Mouse (Mus musculus): ENCODE results near the gene Hjurp. TPM values are rescaled to one million over a fixed set of nuclear protein-coding genes. Genes with fewer than 3 reads are reported as not detected.

Hjurp gene
- total RNA-seq, 2 experiments from 2014 or later = 7.8 to 8.7 TPM

DNA sequence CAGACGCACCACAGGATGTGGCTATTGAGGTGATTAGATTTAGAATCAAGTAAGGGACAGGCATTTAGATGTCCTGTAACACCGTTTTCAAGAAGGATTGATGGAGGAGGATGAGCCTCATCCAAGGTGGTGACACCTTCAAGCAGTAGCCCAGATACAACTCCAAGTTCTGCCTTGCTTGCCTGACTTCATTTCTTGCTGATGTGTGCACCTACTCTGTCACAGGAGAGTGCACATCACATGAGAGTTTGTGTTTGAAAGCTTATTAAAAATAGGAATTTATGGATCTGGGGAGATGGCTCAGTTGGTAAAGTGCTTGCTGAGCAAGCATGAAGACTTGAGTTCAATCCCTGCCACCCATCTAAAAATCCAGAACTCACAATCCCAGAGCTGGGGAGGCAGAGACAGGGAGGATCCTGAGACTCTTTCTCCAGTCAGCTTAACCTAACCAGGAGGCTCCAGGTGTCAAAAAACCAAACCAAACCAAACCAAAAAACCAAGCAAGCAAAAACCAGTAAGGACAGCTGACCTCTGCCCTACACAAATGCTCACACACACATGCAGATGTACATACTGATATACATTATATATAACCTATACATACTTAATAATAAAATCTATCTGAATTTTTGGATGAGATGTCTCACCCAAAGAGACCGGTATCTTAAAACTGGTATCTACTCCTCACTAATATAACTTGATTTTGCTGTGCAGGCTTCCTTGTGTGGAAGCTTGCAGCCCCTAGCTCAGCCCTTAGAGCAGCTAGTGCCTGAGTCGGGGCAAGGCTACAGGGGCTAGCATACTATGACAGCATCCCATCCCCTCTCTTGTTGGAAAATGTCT lies 21.5 kb upstream of the Hjurp start:
- no peak for DNase-seq

DNA sequence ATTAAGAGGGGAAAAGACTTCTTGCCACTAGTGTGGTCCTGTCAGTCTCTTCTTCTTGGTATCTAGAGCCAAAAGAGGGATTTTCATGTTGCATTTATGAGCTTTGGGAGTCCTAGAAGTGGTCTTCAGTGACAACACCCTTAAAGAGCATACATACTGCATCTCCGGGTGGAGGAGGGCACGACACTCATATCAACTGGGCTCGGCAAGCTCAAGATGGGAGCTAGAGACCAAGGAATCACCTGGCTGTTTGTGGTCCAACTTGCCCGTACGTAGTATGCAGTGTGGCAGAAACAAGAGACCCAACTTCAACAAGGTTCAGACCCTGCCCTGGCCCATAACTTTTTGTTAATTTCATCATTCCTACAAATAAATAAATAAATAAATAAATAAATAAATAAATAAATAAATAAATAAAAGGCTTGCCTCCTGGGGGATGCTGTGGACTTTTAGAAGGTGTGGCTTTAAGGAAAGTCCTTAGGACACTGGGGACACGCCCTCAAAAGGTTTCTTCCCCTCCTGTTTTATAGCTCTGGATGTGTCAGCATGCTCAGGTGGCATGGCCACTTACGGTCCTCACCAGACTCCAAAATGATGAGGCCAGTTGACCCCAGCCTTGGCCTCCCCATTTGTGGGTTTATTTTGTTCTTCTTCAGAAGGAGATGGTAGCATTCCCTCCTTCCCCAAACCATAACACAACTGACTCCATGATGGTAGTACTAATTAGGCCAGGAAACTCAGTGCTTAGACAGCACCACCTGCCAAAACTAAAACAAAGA lies 20.2 kb upstream of the Hjurp start:
- no peak for DNase-seq

DNA sequence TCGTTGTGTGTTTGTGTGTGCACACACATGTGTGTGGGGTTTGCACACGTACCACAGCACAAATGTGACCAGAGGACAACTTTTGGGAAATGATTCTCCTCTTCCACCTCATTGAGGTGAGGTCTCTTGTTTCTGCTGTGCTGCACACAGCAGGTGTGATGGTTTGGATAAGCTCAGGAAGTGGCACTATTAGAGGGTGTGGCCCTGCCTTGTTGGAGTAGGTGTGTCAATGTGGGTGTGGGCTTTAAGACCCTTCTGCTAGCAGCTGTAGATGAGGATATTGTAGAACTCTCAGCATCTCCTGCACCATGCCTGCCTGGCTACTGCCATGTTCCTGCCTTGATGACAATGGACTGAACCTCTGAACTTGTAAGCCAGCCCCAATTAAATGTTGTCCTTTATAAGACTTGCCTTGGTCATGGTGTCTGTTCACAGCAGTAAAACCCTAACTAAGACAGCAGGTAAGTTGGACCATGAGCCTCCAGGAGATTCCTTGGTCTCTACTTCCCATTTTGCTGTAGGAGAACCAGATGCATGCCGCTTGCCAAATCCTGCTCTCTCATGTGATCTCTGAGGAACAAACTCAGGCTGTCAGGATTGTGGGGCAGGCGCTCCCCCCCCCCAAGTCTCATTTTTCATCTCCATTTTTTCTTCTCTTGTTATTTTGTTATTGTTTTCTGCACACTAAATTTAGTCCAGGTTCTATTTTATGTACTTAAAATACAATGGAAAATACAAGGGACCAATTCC lies 18.9 kb upstream of the Hjurp start:
- DNase-seq = no peak

DNA sequence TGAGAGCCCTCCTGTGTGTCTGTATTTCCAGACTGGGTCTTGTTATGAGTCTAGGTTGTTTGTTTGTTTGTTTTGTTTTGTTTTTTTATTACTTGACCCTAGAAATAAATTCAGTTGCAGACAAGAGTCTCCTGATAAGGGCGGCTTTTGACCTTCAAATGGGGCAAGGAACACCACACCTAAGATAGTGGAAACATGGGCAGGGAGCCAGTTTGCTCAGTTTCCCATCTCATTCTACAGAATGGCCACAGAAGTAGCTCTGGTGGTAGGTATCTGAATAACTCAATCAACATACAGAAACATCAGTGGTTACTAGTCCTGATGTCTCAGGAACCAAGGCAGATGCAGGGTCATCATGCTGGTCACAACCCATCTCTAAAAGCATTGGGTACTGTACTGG lies 17.2 kb upstream of the Hjurp start:
- no peak for DNase-seq

- no peak for DNase-seq
Measured at GRCm38 (mm10) chr1:88292057-88292456, 14.6 kb upstream of the Hjurp start.

DNA sequence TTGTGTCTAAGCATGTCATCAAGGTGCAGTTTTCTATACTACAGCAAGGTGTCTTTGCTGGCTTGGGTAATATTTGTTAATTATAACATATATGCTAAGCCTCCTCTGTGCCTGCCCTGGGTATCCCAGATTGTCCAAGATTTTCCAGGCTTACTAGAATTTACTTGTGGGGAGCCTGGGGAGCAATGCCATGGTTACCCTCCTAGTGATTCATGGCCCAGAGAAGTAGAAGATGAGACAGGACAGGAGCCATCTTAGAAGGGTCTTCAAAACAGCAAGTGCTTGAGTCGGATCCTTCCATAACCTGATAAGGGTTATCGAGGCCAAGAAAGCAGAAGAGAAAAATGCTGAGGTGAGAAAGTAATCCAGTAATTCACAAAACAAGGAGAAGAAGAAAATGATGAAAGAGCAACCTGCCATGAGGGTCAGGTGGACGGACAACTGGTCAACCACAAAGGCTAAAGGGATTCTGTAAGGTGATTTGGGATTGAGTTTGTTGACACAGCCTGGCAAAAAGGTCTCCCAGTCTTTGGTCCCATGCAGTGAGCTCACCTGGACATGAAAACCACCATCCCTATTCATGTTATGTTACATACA lies 14.1 kb upstream of the Hjurp start:
- DNase-seq = peak; percentile 6

- no peak for DNase-seq
Measured at GRCm38 (mm10) chr1:88290511-88290910, 13.1 kb upstream of the Hjurp start.

DNA sequence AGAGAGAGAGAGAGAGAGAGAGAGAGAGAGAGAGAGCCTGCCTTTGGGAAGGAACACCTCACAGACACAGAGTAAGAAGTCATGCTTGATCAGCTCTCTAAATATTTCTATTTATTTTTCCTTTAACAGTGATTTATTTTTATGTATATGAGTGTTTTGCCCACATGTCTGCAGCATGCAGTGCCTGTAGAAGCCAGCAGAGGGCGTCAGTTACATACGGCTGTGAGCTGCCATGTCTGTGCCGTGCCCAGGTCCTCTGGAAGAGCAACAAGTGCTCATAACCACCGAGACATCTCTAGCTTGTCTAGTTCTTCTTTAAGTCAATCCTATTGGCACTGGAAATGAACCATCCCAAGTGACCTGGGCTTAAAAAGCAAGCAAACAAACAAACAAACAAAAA lies 12.5 kb upstream of the Hjurp start:
- peak; percentile 13 for DNase-seq

- no peak for DNase-seq
Measured at GRCm38 (mm10) chr1:88289152-88289551, 11.7 kb upstream of the Hjurp start.

DNA sequence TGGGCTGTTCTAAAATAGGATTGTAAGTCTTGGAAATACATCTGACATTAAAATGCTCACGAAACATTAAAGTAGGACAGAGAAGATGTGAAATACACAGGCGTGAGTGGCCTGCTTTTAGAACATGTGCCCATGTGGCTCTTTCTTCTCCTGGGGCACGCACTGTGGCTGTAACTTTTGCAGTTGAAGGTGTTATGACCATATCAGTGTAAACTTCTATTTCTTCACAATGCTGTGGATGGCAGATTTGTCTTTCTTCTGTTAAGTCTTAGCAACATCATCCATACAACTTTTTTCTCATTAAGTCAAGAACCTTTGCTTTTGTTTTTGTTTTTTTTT lies 11.3 kb upstream of the Hjurp start:
- DNase-seq = no peak

DNA sequence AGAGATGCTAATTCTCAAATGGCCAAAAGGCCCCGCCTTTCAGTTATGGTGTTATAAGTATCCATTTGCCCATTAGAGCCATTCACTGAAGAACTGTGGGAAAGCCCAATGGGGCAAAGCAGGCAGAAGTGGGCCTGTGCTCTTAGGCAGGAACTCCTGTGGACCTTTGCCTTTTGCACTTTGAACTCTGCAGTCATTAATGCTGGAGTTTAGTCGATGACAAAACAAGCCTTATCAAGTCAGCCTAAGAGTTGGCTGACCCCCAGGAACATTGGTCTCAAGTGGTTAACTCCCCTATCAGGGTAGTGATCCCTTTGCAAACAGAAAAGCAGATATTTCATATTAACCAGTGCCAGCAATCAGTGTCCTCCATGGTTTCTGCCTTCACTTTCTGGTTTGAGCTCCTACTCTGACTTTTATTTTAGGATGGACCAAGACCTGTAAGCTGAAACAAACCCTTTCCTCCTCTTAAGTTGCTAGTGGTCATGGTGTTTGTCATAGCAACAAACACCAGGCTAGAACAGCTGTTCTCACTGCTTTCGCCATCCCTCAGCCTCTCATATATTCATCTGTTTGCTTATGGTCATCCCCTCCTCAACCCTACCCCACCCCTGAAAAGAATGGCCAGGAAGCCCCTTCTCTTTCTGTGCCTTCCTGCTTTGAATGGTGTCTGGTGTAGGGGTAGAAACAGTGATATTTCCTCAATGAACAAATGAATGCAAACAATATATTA lies 10.8 kb upstream of the Hjurp start:
- no peak for DNase-seq

- DNase-seq = no peak
Measured at GRCm38 (mm10) chr1:88287697-88287980, 10.2 kb upstream of the Hjurp start.

- no peak for DNase-seq
Measured at GRCm38 (mm10) chr1:88286887-88287696, 9.7 kb upstream of the Hjurp start.

DNA sequence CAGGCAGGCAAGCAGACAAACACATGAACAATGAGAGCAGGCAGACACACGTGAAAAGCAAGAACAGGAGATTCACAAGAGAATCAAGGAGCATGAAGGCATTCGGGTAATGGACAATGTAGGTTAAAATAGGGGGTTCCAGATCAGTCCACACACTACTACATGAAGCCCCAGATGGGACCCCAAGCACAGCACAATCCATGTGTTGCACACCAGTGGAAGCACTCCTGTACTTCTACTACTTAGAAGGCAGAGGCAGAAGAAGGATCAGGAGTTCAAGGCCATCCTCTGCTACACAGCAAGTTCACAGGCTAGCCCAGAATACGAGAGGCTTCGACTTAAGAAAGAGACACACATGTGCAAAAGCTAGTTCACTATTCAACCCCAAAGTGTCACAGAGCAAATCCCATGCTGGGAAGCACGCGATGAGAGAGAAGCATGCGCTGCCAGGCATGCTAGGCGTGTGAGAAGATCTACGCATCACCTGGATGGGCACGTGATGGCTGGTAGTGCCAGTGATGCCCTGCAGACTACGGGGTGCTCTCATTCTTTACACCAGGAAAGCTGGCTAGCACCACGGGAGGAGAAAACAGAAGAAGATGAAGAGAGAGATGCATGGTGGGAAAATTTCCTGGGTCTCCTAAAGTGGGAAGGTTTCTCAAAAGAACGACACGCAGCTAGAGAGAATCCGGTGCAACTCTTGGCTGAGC lies 8.9 kb upstream of the Hjurp start:
- no peak for DNase-seq

- DNase-seq = no peak
Measured at GRCm38 (mm10) chr1:88285652-88286051, 8.2 kb upstream of the Hjurp start.

DNA sequence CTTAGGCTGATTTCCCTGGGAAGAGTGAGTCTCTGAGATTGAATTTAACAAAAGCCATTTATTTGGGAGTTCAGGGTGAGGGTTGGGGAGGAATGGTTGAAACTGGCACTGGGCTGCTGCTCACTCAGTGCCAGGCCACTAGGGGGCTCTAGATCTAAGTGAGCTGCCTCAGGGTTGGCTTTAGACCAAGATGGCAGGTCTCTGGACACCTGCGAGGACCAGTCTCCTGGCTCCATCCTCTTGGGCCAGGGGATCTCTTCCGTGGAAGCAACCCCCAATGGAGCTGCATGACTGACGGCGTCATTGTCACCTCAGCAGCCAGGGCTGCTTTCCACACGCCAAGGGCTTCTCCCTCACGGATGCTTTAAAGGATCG lies 7.5 kb upstream of the Hjurp start:
- DNase-seq = no peak

DNA sequence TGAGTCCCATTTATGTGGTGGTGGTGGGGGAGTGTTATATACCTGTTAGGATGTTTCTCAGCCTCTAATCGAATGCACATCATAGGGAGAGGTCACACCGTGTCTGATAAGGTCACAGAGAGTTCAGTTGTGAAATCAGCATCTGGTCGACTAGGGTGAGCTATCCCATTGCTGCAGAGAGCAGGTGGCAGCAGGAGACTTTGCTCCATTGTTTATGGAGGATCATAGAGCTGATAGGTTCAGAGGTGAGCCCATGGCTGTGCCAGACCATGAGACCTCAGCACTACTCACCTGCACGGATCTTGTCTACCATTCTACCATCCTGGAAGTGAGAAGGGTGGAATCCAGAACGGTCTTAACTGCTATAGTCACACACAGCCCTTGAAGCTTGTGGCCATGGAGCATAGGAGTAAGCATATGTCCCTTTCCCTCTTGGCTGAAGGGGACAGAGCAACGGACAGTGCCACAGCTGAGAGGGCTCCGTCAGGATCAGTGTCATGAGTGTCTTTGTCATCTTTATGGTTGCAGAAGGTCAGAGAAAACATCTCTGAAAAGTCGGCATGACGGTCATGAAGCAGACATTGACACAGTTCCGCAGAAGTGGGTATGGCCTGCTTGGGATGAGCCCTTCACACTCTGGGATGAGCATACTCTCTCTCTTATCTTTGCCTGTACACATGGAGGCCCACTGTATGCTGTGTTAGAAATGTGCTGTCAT lies 7.0 kb upstream of the Hjurp start:
- no peak for DNase-seq

DNA sequence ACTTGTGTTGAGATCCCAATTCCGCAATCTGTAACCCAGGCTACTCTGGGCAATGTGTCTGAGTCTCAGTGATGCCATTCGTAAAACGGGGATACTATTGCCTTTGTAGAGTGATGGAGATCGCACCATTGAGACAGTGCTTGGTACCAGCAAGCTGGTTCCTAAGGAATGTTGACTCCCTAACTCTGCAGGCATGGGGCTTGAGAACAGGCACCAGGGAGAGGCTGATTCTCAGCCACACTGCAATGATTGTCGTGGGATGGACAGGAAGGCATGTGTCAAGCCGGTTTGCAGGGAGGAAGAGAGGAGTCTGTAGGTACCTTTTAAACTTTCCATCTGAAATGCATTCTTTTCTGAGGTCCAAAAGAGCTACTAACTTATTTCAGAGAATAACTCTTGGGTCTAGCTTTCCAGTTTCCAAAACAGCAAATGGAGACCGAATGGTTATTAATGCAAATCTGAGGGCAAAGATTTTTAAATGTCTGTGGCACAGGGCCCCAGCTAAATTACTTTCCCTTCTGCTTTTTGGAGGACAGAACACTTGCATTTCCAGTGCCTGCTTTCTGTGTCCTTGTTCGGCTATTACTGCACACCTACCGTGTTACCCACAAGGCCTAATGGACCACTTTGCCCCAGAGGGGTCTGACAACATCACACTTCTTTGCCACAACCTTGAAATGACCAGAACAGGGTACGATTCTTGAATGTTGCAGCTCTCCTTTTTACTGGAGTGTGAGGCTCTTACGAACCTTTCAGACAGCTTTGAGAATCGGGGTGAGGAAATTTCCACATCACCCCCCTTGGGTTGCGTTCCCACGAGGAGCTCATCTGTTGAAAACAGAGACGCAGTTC lies 6.2 kb upstream of the Hjurp start:
- no peak for DNase-seq

DNA sequence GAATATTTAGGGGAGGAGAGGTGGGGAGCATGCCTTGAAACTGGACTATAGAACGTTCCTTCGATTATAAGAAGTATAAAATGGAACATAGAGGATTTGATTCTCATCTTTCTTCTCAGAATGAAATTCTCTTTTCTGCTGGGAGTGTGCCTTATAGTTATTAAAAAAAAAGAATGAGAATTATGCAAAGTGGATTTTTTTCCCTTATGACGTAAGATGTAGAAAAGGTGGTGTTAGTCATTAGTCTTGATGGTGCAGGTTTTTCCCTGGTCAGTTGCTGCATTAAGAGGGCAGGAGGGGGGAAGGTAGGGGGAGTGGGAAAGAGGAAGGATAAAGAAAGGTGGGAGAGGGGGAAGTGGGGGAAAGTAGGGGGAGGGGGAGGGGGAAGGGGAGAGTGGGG lies 4.9 kb upstream of the Hjurp start:
- no peak for DNase-seq

Data from gastrocnemius, postnatal 25 days (tissue).